Mouse (Mus musculus): ENCODE results near the gene Ppm1b. TPM values are rescaled to one million over a fixed set of nuclear protein-coding genes. Genes with fewer than 3 reads are reported as not detected.

Ppm1b gene
- polyA plus RNA-seq, 1 experiment from 2014 or later, result 91.4 TPM

- Histone ChIP-seq H3K9ac (replicated peaks) (no peak overlapping the region), H3K4me2 (no peak overlapping the region), H3K9me3 (no peaks in the 10 kb centered on the region), H3K27me3 (no peaks in the 10 kb centered on the region), H3K4me3 (replicated peaks) (no peak overlapping the region), H3K27ac (no peak overlapping the region), H3K36me3 (peaks cover 2% of the 10 kb centered on the region; the same call in 1 of the 2 replicates), H3K4me1 (replicated peaks) (peaks cover 15% of the 10 kb centered on the region)
- 81% methylated on average over 2 of the region's 2 CpGs for WGBS
- ATAC-seq (ENCODE audit: insufficient number of reproducible peaks, insufficient read depth, low FRiP score, low TSS enrichment, low read depth), result no peak
Measured at GRCm38 (mm10) chr17:84982735-84983134, 26.2 kb downstream of the Ppm1b start.

GRCm38 (mm10) chr17:84986368-84986767, 29.8 kb downstream of the Ppm1b start:
- H3K27me3 ChIP-seq, result no peaks in the 10 kb centered on the region
- H3K4me1 ChIP-seq (replicated peaks), result peaks cover 15% of the 10 kb centered on the region
- no peaks in the 10 kb centered on the region for H3K36me3 ChIP-seq
- H3K9me3 ChIP-seq, result no peaks in the 10 kb centered on the region
- no peak overlapping the region for H3K27ac ChIP-seq
- no peak overlapping the region for H3K4me3 ChIP-seq (replicated peaks)
- no peak for ATAC-seq (ENCODE audit: insufficient number of reproducible peaks, insufficient read depth, low FRiP score, low TSS enrichment, low read depth)
- H3K4me2 ChIP-seq, result no peak overlapping the region
- no peak overlapping the region for H3K9ac ChIP-seq (replicated peaks)
- WGBS, result 40% methylated on average over 5 of the region's 5 CpGs

GRCm38 (mm10) chr17:84987834-84988410, 31.4 kb downstream of the Ppm1b start:
- no peak overlapping the region for H3K4me2 ChIP-seq
- no peaks in the 10 kb centered on the region for H3K27me3 ChIP-seq
- H3K4me3 ChIP-seq (replicated peaks), result no peak overlapping the region
- H3K4me1 ChIP-seq (replicated peaks), result peaks cover 15% of the 10 kb centered on the region
- H3K9me3 ChIP-seq, result no peaks in the 10 kb centered on the region
- no peaks in the 10 kb centered on the region; the same call in 1 of the 2 replicates for H3K36me3 ChIP-seq
- ATAC-seq (ENCODE audit: insufficient number of reproducible peaks, insufficient read depth, low FRiP score, low TSS enrichment, low read depth), result no peak
- no peak overlapping the region for H3K9ac ChIP-seq (replicated peaks)
- H3K27ac ChIP-seq, result no peak overlapping the region
- WGBS, result 95% methylated on average over 3 of the region's 3 CpGs

- H3K36me3 ChIP-seq, result peaks cover 3% of the 10 kb centered on the region; the same call in 1 of the 2 replicates
- no peak overlapping the region for H3K27ac ChIP-seq
- no peak overlapping the region for H3K4me3 ChIP-seq (replicated peaks)
- H3K9me3 ChIP-seq, result no peaks in the 10 kb centered on the region
- peaks cover 15% of the 10 kb centered on the region for H3K4me1 ChIP-seq (replicated peaks)
- no peak overlapping the region for H3K4me2 ChIP-seq
- no peak overlapping the region for H3K9ac ChIP-seq (replicated peaks)
- ATAC-seq (ENCODE audit: insufficient number of reproducible peaks, insufficient read depth, low FRiP score, low TSS enrichment, low read depth), result no peak
- H3K27me3 ChIP-seq, result no peaks in the 10 kb centered on the region
Measured at GRCm38 (mm10) chr17:84988514-84988913, 32.0 kb downstream of the Ppm1b start.

GRCm38 (mm10) chr17:84995844-84996243, 39.3 kb downstream of the Ppm1b start:
- Histone ChIP-seq H3K4me2 (no peak overlapping the region), H3K4me1 (replicated peaks) (peaks cover 7% of the 10 kb centered on the region; the same call in 1 of the 2 replicates), H3K36me3 (peaks cover 32% of the 10 kb centered on the region), H3K9me3 (no peaks in the 10 kb centered on the region), H3K4me3 (replicated peaks) (no peak overlapping the region), H3K9ac (replicated peaks) (no peak overlapping the region), H3K27me3 (no peaks in the 10 kb centered on the region), H3K27ac (no peak overlapping the region)
- 76% methylated on average over 6 of the region's 6 CpGs for WGBS
- ATAC-seq (ENCODE audit: insufficient number of reproducible peaks, insufficient read depth, low FRiP score, low TSS enrichment, low read depth), result no peak

GRCm38 (mm10) chr17:84997639-84998038, 41.1 kb downstream of the Ppm1b start:
- Histone ChIP-seq H3K9me3 (no peaks in the 10 kb centered on the region), H3K27ac (no peak overlapping the region), H3K4me2 (no peak overlapping the region), H3K4me1 (replicated peaks) (peaks cover 7% of the 10 kb centered on the region; the same call in 1 of the 2 replicates), H3K36me3 (peaks cover 32% of the 10 kb centered on the region), H3K9ac (replicated peaks) (no peak overlapping the region), H3K4me3 (replicated peaks) (no peak overlapping the region), H3K27me3 (no peaks in the 10 kb centered on the region)
- WGBS, result 71% methylated on average over 1 of the region's 1 CpGs
- no peak for ATAC-seq (ENCODE audit: insufficient number of reproducible peaks, insufficient read depth, low FRiP score, low TSS enrichment, low read depth)

- Histone ChIP-seq H3K4me2 (no peak overlapping the region), H3K4me3 (replicated peaks) (no peak overlapping the region), H3K27me3 (no peaks in the 10 kb centered on the region), H3K36me3 (peaks cover 38% of the 10 kb centered on the region), H3K9ac (replicated peaks) (no peak overlapping the region), H3K9me3 (no peaks in the 10 kb centered on the region), H3K4me1 (replicated peaks) (peaks cover 7% of the 10 kb centered on the region; the same call in 1 of the 2 replicates), H3K27ac (no peak overlapping the region)
- WGBS, result 91% methylated on average over 10 of the region's 10 CpGs
- no peak for ATAC-seq (ENCODE audit: insufficient number of reproducible peaks, insufficient read depth, low FRiP score, low TSS enrichment, low read depth)
Measured at GRCm38 (mm10) chr17:84999636-85000035, 43.1 kb downstream of the Ppm1b start.

- WGBS, result 84% methylated on average over 6 of the region's 6 CpGs
- no peak overlapping the region for H3K9ac ChIP-seq (replicated peaks)
- H3K36me3 ChIP-seq, result peaks cover 28% of the 10 kb centered on the region
- no peak overlapping the region for H3K27ac ChIP-seq
- H3K4me2 ChIP-seq, result no peak overlapping the region
- ATAC-seq (ENCODE audit: insufficient number of reproducible peaks, insufficient read depth, low FRiP score, low TSS enrichment, low read depth), result no peak
- H3K27me3 ChIP-seq, result no peaks in the 10 kb centered on the region
- H3K4me3 ChIP-seq (replicated peaks), result no peak overlapping the region
- H3K4me1 ChIP-seq (replicated peaks), result no peaks in the 10 kb centered on the region
- no peaks in the 10 kb centered on the region for H3K9me3 ChIP-seq
Measured at GRCm38 (mm10) chr17:85013485-85013884, 56.9 kb downstream of the Ppm1b start.

GRCm38 (mm10) chr17:85014632-85015031, 58.1 kb downstream of the Ppm1b start:
- H3K27ac ChIP-seq, result no peak overlapping the region
- H3K4me2 ChIP-seq, result no peak overlapping the region
- H3K4me1 ChIP-seq (replicated peaks), result no peaks in the 10 kb centered on the region
- ATAC-seq (ENCODE audit: insufficient number of reproducible peaks, insufficient read depth, low FRiP score, low TSS enrichment, low read depth), result no peak
- no peaks in the 10 kb centered on the region for H3K9me3 ChIP-seq
- H3K9ac ChIP-seq (replicated peaks), result no peak overlapping the region
- peaks cover 26% of the 10 kb centered on the region for H3K36me3 ChIP-seq
- WGBS, result 82% methylated on average over 3 of the region's 3 CpGs
- H3K27me3 ChIP-seq, result no peaks in the 10 kb centered on the region
- no peak overlapping the region for H3K4me3 ChIP-seq (replicated peaks)

GRCm38 (mm10) chr17:85018344-85018743, 61.8 kb downstream of the Ppm1b start:
- H3K9ac ChIP-seq (replicated peaks), result no peak overlapping the region
- ATAC-seq (ENCODE audit: insufficient number of reproducible peaks, insufficient read depth, low FRiP score, low TSS enrichment, low read depth), result no peak

GRCm38 (mm10) chr17:85018794-85019193, 62.3 kb downstream of the Ppm1b start:
- H3K27me3 ChIP-seq, result no peaks in the 10 kb centered on the region
- no peaks in the 10 kb centered on the region for H3K4me1 ChIP-seq (replicated peaks)
- no peaks in the 10 kb centered on the region for H3K9me3 ChIP-seq
- H3K27ac ChIP-seq, result no peak overlapping the region
- H3K36me3 ChIP-seq, result no peaks in the 10 kb centered on the region
- WGBS, result 83% methylated on average over 5 of the region's 5 CpGs
- H3K4me3 ChIP-seq (replicated peaks), result no peak overlapping the region
- no peak overlapping the region for H3K9ac ChIP-seq (replicated peaks)
- H3K4me2 ChIP-seq, result no peak overlapping the region
- ATAC-seq (ENCODE audit: insufficient number of reproducible peaks, insufficient read depth, low FRiP score, low TSS enrichment, low read depth), result no peak

More at GRCm38 (mm10) chr17:85018344-85018743, 61.8 kb downstream of the Ppm1b start:
- no peaks in the 10 kb centered on the region for H3K4me1 ChIP-seq (replicated peaks)
- no peaks in the 10 kb centered on the region for H3K36me3 ChIP-seq
- H3K4me2 ChIP-seq, result no peak overlapping the region
- H3K4me3 ChIP-seq (replicated peaks), result no peak overlapping the region
- no peak overlapping the region for H3K27ac ChIP-seq
- no peaks in the 10 kb centered on the region for H3K9me3 ChIP-seq
- 88% methylated on average over 3 of the region's 3 CpGs for WGBS
- H3K27me3 ChIP-seq, result no peaks in the 10 kb centered on the region

- 79% methylated on average over 3 of the region's 3 CpGs for WGBS
- Histone ChIP-seq H3K36me3 (peaks cover 8% of the 10 kb centered on the region; the same call in 1 of the 2 replicates), H3K4me1 (replicated peaks) (no peaks in the 10 kb centered on the region), H3K27me3 (no peaks in the 10 kb centered on the region), H3K27ac (no peak overlapping the region), H3K4me2 (no peak overlapping the region), H3K9me3 (no peaks in the 10 kb centered on the region), H3K4me3 (replicated peaks) (no peak overlapping the region), H3K9ac (replicated peaks) (no peak overlapping the region)
- ATAC-seq (ENCODE audit: insufficient number of reproducible peaks, insufficient read depth, low FRiP score, low TSS enrichment, low read depth), result no peak
Measured at GRCm38 (mm10) chr17:85020343-85020742, 63.8 kb downstream of the Ppm1b start.
